Mouse (Mus musculus) adrenal gland (tissue): ENCODE data around the gene Ubn1.

Experiments used
- intact Hi-C: fragments of 180-260 bp; cut with DNase I; formaldehyde crosslinking; loops from one replicate; pipeline ENCODE4 v1.15.1; 2025
- long read RNA-seq, 2 experiments: library from polyadenylated mRNA; unstranded; transcript quantifications; one replicate each; pipeline ENCODE4 v2.0.0; 2020; ENCODE audit warnings: borderline replicate concordance in 1 of 2; ENCODE audit not compliant: insufficient replicate concordance in 1 of 2

Ubn1 gene
- long read RNA-seq, experiment 1, partial matches to known transcripts = 50 of 60 reads
- long read RNA-seq, experiment 1, other reads (novel, unspliced or antisense) = 10 of 60 reads
- long read RNA-seq, experiment 2, partial matches to known transcripts = 71 of 79 reads
- long read RNA-seq, experiment 2, other reads (novel, unspliced or antisense) = 8 of 79 reads

DNA sequence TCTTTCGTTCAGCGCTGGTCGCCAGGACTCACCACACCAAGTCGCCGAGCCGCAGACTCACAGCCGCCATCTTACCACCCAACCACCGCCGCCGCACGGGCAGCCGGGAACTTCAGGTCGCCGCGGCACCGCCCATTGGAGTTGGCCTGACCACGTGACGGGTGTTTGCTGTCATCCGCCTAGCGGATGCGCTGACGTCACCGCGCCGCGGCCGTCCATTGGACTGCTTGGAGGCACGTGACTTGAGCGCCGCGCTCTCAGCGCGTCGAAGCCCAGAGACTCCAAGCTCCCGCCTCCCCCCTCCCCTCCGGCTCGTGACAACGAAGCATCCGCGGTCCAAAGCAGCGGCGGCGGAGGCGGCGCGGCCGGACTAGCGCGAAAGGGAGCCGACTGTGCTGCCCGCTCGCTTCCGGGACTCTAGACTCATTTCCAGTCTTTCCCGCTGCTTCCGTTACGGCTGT is at the start of gene Ubn1, which contains the start of gene Glyr1:
Gene Ubn1 (plus strand): TSS at position 284 of the 461 bp plus-strand sequence.
Gene Glyr1 (minus strand): TSS at position 90 of the 461 bp plus-strand sequence.
- intact Hi-C loops = no loop called here

DNA sequence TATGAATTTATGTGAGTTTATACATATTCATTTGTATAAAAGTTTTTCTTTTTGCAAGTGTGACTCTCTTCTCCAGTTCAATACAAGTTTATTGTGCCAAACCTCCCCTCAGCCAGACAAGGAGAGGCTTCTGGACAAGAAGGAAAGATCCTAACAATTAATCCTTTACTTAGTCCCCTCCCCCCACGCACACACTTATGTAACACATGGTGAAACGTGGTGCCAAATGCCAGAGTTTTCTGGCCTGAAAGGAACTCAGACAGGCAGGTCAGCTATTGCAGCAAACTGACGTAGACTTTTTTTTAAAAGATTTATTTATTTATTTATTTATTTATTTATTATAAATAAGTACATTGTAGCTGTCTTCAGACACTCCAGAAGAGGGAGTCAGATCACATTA is 49.2 kb upstream of the Ubn1 start:
- intact Hi-C loops = no loop called here

DNA sequence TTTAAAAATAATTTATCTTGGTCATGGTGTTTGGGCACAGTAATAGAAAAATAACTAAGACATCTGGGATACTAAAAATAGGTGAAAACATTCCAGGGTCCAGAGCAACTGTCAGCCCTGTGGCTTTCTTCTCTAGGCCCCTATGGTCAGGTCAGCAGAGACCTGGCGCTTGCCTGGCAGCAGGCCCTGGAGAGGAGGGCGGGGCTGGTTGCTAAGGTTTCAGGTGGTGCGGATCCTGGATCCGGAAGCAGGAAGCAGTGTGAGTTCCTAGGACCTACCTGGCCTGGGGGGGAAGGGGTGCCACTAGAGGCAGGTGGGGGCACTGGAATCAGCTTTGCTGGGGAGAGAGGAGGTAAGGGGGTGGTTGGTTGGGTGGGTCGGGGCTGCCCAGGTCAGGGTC is 42.8 kb upstream of the Ubn1 start, which contains the start of gene Smim22:
Gene Smim22 (plus strand): TSS at position 222 of the 400 bp plus-strand sequence.
- intact Hi-C loops = no loop called here

DNA sequence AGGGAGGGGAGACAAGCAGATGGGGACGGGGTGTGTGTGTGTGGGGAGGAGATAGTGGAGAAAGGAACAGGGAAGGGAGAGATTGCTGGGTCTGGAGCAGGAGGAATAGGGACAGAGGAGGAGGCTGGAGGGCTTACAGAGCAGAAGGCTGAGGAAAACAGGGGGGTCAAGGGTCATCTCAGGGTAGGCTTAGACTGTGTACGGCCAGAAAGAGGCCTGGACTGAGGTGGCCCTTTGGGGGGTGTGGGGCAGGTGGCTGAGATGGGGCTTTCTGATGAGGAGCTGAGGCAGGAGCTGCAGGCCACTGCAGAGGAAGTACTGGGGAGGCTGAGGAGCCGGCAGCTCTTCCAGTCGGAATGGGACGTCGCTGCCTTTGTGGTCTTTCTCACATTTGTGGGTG is 42.4 kb upstream of the Ubn1 start:
- intact Hi-C loops = no loop called here

DNA sequence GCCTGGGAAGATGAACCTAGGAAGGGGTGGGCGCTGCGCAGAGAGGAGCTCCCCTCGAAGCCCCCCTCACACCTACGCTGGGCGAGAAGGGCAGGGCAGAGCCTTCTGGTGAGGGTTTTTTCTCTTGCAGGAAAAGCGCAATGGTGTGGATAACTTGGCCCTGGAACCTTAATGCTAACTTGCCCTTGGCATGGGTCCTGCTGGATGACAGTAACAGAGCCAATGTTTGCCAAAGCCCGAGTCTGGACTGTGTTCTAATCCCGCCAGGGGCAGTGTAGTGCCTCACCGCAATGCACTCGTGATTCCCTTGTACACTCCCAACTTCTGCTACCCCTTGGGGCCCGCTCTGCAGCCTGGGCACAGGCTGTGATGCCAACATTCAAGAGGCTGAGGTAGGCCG is 41.8 kb upstream of the Ubn1 start:
- intact Hi-C loops = no loop called here

DNA sequence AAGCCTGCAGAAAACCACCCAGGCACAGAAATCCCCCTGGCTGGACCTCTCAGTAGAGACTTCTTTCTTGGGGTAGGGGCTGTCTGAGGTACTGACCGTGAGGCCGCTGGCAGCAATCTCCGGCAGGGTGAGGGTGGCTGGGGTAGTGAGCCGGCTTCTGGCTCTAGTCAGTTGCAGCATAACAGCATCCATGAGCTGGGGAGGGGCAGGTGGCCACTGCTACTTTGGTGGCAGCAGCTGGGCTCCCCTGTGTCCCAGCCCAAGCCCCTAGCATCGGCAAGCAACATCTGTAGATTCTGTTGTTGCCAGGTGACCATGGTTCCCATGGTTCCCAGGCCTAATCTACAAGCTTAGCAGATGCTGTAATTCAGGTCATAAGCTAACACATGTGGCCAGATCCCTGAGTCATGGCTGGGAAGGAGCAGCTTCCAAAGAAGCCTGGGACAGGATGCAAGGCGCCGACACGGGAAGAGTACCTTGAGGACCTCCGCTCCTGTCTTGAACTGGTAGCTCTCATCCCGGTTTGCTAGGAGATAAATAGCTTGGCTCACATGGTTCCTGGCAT is 39.4 kb upstream of the Ubn1 start:
- intact Hi-C loops = no loop called here

DNA sequence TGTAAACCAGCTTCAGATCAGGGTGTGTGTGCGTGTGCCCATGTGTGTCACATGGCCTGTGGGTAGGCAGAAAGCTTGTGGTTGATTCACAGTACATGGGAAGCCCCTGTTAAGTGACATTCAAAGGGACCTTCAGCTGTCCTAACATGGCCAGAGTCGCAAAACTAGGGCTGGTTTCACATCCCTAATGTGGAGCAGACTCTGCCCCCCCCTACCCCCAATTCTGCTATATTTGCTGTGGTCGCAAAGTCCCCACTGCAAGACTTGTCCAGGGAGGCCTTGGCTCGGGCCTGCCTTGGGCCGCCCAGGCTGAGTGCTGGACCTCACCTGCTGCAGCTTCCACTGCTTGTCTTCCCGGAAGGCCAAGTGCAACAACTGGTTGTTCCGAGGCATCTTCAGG is 38.6 kb upstream of the Ubn1 start:
- intact Hi-C loops = no loop called here

DNA sequence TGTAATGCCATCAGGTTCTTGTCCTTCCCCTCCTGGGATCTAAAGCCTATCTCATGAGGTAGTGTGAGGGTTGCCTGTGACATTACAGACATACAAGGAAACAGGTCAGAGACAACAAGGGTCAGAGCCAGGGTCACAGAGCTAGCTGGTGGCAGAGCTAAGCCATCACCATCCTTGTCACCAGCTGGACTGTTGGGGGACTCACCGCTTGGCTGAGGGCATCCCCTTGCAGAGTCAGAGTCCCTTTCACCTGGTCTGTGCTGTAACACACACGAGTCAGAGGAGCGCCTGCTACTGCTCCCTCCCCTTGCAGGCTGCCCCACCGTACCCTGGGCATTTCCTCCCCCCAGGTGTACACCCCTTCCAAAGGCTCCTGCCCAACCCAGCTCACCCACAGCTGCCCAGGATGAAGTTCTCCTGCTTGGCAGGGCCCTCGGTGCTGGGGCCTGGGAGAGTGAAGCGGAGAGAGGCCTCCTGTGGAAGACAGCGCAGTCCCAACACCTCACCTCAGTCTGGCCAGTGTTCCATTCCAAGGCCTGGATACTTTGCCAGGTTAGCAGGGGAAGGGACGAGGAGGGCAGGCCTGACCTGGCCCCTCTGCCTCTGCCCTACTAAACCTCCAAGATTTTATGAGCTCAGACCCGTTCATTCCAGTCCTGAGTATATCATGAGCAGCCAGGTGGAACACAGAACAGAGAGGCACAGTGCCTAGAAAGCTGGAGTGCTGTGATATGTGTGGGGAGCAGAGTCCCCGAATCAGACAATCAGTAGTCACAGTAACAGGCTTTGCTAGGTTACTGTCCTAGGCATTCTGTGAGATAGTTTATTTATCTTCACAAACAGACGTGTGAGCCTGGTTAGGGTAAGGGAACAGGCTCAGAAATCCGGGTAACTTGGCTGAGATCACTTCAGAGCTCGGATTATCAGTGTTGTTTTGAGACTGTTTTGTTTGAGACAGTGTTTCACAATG is 37.5 kb upstream of the Ubn1 start:
- intact Hi-C loops = no loop called here

DNA sequence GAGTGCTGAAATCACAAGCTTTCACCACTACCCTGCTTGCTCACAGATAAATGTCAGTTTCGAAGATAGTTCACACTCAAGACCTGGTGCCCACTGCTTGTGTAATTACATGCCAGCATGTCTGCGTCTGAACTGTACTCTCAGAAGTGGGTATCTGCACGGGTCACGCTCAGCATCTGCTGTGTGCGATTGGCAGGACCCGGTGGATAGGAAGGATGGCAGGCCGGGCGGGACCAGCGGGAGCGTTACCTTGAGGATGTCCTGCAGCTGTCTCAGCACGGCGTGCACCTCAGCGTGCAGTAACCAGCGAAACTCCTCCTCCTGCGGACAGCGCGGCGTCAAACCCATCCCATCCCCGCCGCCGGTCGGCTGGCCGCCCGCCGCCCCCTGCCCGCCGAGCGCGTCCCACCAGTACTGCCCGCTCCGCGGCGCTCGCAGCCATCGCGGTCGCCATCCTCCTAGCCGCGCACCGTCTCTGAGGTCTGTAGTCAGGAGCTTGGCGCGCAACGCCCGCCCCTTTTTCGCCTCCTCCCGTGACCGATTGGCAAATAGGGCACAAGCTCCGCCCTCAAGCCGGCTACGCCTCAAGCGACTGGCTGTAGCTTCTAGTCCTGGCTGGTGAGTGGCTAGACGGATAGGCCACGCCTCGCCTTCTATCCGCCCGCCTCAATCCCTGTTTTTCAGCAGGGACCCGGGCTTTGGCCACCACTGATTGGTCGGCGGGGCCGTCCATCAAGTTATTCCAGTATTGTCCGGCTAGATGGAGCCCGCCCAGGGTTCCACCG is 36.6 kb upstream of the Ubn1 start, which contains the start of gene Rogdi:
Gene Rogdi (minus strand): TSS at position 500 of the 785 bp plus-strand sequence.
- intact Hi-C loops = no loop called here

DNA sequence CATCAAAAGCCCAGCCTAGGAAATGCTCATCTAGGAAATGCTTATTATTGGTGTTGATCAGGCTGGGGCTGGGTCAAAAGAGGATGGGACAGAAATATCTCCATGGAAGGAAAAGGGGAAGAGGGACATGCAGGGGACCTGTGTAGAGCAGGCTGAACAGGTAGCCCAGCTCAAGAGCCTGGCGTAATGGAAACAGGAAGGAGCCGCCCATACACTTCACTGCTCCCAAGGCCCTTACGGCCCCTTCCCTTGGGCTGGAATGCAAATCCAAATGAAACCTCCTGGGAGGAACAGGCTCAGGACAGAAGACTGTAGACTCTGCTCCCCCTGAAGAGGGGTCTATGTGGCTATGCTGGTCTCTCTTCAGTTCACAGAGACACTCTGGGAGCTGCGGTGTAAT is 35.3 kb upstream of the Ubn1 start:
- intact Hi-C loops = no loop called here

DNA sequence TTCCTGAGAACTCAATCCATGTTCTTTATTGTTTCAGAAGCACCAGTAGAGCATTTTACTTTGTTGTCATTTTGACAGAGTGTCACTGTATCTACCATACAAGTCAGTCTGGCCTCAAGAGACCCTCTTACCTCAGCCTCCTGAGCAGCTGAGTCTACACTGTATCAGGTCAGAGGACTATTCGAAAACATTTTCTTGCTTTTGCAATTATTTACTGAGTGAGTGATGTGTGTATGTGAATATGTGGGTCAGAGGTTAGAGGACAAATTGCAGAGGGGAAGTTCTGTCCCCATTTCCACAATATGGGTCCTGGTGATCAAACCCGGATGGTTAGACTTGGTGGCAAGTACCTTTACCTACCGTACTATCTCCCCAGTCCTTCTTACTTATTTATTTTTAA is 25.8 kb upstream of the Ubn1 start:
- intact Hi-C loops = no loop called here

DNA sequence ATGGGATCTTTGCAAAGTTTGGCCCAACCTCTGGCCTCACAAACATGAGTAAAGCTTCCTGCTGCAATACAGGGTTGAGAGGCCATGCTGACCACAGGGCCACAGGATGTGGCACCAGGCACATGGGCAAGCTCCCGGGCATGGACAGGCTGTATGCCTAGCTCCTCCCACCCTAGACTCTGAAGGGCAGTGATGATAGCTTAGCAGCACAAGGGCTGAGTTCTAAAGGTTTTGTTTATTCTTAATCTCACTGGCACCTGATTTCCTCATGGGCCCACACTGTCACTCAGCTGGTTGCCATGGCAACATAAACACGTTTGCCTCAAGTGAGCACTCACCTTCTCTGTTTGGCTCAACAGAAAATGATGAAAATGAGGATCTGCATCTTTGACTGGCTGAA is 20.0 kb upstream of the Ubn1 start:
- intact Hi-C loops = no loop called here

DNA sequence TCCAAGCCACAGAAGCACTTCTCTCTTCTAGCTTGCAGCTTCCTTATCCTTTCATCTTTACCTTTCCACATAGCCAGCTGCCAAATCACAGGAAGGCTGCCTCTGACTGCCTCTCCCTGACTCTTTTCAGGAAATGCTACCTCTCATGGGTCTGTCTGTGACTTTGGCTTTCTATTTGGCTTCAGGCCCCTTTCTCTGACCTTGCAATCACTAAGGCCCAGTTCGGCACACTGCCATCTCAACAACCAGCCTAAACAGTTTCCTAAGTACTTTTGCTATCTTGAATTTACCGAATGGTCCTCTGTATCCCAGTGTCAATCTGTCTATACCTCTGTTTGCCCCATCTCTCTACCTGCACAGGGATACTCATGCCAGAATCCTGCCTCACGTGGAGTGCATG is 14.3 kb upstream of the Ubn1 start:
- intact Hi-C loops = no loop called here

DNA sequence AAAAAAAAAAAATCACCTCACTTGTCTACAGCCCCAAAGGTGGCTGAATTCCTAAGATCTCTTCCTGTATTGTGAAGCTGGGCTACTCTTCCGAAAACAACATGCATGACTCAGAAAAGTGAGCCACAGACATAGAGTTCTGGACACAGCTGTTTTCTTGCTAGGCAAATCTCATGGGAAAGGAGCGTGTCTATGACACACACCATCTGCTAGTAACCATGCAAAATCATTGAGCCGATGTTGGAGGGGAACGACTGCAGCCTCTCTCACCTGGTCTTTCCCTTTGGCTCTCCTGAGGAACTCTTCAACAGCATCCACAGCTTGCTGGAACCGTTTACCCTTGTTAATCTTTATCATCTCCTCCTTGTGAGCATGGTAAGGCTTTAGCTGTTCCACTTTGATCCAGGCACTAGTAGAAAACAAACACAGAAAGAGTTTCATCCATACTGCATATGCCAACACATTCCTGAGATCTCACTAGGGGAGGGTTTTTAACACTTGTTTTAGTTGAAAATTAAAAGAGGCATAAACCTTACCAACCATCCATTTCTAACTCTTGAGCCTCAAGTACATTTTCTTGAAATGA is 13.1 kb upstream of the Ubn1 start:
- intact Hi-C loops = no loop called here

DNA sequence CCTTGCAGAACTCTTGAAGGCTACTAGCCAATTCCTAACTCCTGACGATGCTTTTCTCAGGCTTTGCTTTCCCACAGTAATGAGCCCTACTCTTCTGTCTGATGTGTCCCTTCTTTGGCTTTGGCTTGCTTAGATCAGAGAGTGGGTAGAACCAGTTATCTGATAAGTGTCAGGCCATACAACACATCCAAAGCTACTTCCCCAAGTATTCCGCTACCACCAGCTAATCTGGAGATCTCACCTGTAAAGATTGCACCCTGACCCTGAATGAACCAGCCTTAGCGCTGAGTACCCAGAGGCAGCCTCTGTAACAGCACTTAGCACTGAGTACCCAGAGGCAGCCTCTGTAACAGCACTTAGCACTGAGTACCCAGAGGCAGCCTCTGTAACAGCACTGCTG is 4.5 kb upstream of the Ubn1 start:
- intact Hi-C loops = no loop called here

DNA sequence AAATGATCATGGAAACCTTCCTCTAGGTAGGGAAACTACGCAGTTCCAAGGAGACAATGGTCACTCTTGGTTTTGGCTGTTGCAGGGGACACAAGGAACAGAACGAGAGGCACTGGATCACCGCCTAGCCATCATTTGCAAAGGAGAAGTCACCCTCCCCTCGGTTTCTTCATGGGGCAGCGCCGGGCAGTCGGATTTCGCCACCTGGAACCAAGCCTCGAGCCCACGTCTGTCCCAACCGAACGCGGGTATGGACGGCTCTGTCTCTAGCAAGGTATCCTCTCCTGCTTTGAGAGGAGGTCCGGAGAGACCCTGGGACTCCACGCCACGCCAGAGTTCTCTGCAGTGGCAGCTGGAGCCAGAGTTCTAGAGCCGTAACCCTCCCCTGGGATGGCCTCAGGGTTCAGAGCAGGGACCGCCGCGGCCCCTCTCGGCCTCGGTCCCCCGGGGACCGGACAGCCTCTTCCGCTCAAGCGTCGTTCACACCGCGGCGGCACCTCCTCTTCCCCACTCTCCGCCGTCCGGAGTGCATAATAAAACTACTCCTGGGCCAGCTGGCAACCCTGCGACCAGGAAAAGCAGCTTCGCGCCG is 579 bp upstream of the Ubn1 start:
- intact Hi-C loops = no loop called here

DNA sequence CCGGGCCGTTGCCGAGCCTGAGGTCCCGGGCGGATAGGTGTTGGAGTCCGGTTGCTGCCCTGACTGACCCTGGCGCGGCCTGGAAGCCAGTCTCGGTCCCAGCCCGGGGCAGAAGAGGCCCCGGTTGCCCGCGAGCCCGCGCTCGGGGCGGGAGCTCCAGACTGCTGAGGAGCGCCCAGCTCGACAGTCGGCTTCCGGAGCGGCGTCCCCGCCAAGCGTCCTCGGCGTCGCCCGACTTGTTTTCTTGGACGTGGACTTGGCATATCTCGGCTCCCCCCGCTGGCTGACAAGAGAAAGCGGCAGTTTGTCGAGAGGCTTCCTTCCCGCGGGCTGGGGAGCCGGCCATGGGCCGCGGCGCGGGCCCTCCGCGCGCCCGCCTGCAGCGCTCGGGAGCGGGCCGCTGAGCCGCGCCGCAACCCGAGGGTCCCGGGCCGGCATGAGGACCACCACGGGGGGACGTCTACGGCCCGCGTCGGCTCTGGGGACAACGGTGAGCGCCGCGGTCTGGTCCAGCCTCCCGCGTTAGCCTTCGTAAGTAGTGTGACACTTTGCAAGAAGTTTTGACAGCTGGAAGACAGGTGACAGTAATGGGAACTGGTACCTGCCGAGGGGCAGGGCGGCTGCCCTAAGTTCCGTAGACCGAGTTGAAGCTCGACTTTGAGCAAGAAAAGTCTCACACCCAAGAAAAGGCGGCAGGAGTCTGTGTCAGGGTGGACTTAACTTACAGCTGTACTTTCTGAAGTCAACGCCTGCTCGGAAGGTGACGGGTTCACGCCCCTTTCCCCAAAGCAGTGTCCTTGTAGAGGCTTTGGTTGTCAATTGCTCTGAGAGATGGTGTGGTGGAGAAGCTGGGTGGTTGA is 624 bp downstream of the Ubn1 start:
- intact Hi-C loops = no loop called here

DNA sequence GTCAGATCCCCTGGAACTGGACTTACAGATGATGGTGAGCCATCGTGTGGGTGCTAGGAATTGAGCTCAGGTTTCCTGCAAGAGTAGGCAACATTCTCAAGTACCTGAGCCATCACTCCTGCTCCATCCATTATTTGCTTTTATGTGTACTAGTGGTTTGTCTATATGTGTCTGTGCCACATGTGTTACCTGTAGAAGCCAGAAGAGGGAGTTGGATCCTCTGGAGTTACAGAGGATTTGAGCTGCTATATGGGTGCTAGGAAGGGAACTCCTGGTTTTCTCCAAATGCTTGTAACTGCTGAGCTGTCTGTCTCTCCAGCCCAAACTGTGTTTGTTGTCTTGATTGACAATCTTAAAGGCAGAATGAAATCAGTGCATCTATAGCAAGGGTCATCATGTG is 8.3 kb downstream of the Ubn1 start:
- intact Hi-C loops = no loop called here

DNA sequence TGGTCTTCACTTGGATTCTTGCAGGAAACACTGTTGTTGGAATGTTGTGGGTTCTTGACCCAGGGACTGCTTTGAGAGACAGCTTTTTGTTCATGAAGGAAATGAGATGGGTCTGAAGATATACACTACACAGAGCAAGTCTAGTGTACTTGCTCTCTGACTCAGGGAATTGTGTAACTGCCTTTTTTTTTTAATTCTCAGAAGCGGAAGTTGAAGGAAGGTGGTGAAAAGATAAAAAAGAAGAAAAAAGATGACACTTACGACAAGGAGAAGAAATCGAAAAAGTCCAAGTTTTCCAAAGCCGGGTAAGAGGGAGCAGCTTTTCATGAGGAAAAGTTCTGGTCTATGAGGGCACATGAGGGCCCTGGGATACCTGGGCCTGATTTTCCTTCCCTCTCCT is 13.6 kb downstream of the Ubn1 start:
- intact Hi-C loops = loop anchor here (5.0 kb wide), 1 partner anchor 79 kb away; no protein-coding TSS in a partner anchor
